Mouse (Mus musculus) MEL (cell line): ENCODE data around the gene Fam78b. TPM values are rescaled to one million over a fixed set of nuclear protein-coding genes. Genes with fewer than 3 reads are reported as not detected.
A peak's percentile ranks its signal among the peaks of the same experiment; 100 is the strongest.

Source experiments
- DNase-seq: peaks from one replicate; pipeline ENCODE4 v3.0.0; 2011; ENCODE audit warnings: low read depth, low spot score
- H3K27ac ChIP-seq: 2 replicates; pipeline ENCODE4 v1.5.1; 2012; ENCODE audit warnings: low read depth, mild to moderate bottlenecking, control low read depth, low read length, moderate library complexity; ENCODE audit not compliant: control insufficient read depth
- H3K27me3 ChIP-seq, 2 experiments: fragments of 150-350 bp in 1 of 2; sonication (generic) in 1 of 2; 2 replicates each; pipeline ENCODE4 v1.6.1; 2012; ENCODE audit warnings: low read length in 2 of 2, mild to moderate bottlenecking in 2 of 2, improper control_type of control experiment in 1 of 2, moderate library complexity in 1 of 2; ENCODE audit not compliant: insufficient read depth in 2 of 2, control insufficient read depth in 1 of 2
- H3K36me3 ChIP-seq, 2 experiments: 2 replicates each; pipeline ENCODE4 v1.6.1; 2012 to 2014; ENCODE audit warnings: low read length in 2 of 2, improper control_type of control experiment in 1 of 2, inconsistent platforms in 1 of 2, mild to moderate bottlenecking in 1 of 2; ENCODE audit not compliant: insufficient read depth in 2 of 2, control insufficient read depth in 1 of 2
- H3K4me1 ChIP-seq, 2 experiments: fragments of 150-350 bp in 1 of 2; sonication (generic) in 1 of 2; 2 replicates each; pipeline ENCODE4 v1.6.1; 2012; ENCODE audit warnings: low read length in 2 of 2, improper control_type of control experiment in 1 of 2, mild to moderate bottlenecking in 1 of 2; ENCODE audit not compliant: insufficient read depth in 2 of 2, control insufficient read depth in 1 of 2
- H3K4me3 ChIP-seq, 2 experiments: fragments of 150-350 bp in 1 of 2; sonication (generic) in 1 of 2; 2 replicates each; pipeline ENCODE4 v1.5.1; 2012; ENCODE audit warnings: low read depth in 2 of 2, low read length in 2 of 2, mild to moderate bottlenecking in 2 of 2, moderate library complexity in 2 of 2, control low read depth in 1 of 2, improper control_type of control experiment in 1 of 2; ENCODE audit not compliant: control insufficient read depth in 1 of 2, insufficient read depth in 1 of 2
- H3K79me2 ChIP-seq: 2 replicates; pipeline ENCODE4 v1.6.1; 2012; ENCODE audit warnings: mild to moderate bottlenecking, low read length, moderate library complexity; ENCODE audit not compliant: control insufficient read depth, poor library complexity, insufficient read depth
- H3K9ac ChIP-seq: 2 replicates; pipeline ENCODE4 v1.6.1; 2012; ENCODE audit warnings: low read depth, mild to moderate bottlenecking, control low read depth, low read length, moderate library complexity; ENCODE audit not compliant: control insufficient read depth, poor library complexity, severe bottlenecking
- H3K9me3 ChIP-seq: fragments of 150-350 bp; sonication (generic); replicated peaks from 2 replicates; pipeline ENCODE4 v1.6.1; 2012; ENCODE audit warnings: mild to moderate bottlenecking, low read length, improper control_type of control experiment, moderate library complexity; ENCODE audit not compliant: insufficient read depth
- BHLHE40 ChIP-seq: IDR thresholded peaks from 2 replicates; pipeline ENCODE4 v1.6.1; 2012; ENCODE audit warnings: low read depth, mild to moderate bottlenecking, inconsistent platforms, low read length, improper control_type of control experiment, borderline replicate concordance
- CHD1 ChIP-seq: IDR thresholded peaks from 2 replicates; pipeline ENCODE4 v1.6.1; 2012; ENCODE audit warnings: low read depth, mild to moderate bottlenecking, inconsistent platforms, low read length, improper control_type of control experiment
- CHD2 ChIP-seq: IDR thresholded peaks from 2 replicates; pipeline ENCODE4 v1.6.1; 2011; ENCODE audit warnings: low read length, improper control_type of control experiment
- CTCF ChIP-seq, 3 experiments: IDR thresholded peaks in 2 of 3; conservative IDR thresholded peaks in 1 of 3; 2 replicates each; pipeline ENCODE4 v1.5.1; 2011 to 2012; ENCODE audit warnings: low read length in 3 of 3, low read depth in 2 of 3, mild to moderate bottlenecking in 2 of 3, improper control_type of control experiment in 1 of 3, inconsistent platforms in 1 of 3, mixed read lengths in 1 of 3, moderate library complexity in 1 of 3; ENCODE audit not compliant: control insufficient read depth in 1 of 3, insufficient read depth in 1 of 3, poor library complexity in 1 of 3, severe bottlenecking in 1 of 3
- E2F4 ChIP-seq: IDR thresholded peaks from 2 replicates; pipeline ENCODE4 v1.6.1; 2011; ENCODE audit warnings: low read depth, low read length, improper control_type of control experiment, borderline replicate concordance
- GABPA ChIP-seq: IDR thresholded peaks from 2 replicates; pipeline ENCODE4 v1.6.1; 2012; ENCODE audit warnings: low read depth, mild to moderate bottlenecking, inconsistent platforms, low read length, improper control_type of control experiment, moderate library complexity
- GATA1 ChIP-seq: IDR thresholded peaks from 2 replicates; pipeline ENCODE4 v1.6.1; 2011; ENCODE audit warnings: low read depth, low read length, improper control_type of control experiment
- JUND ChIP-seq: IDR thresholded peaks from 2 replicates; pipeline ENCODE4 v1.6.1; 2011; ENCODE audit warnings: low read depth, mild to moderate bottlenecking, improper control_type of control experiment, low read length
- KAT2A ChIP-seq: conservative IDR thresholded peaks from 2 replicates; pipeline ENCODE4 v1.6.1; 2012; ENCODE audit warnings: low read depth, low read length, improper control_type of control experiment, inconsistent platforms
- MAZ ChIP-seq: IDR thresholded peaks from 2 replicates; pipeline ENCODE4 v1.6.1; 2012; ENCODE audit warnings: low read depth, mild to moderate bottlenecking, inconsistent platforms, low read length, improper control_type of control experiment
- MEF2A ChIP-seq: IDR thresholded peaks from 2 replicates; pipeline ENCODE4 v1.6.1; 2014; ENCODE audit warnings: low read depth, mild to moderate bottlenecking, inconsistent platforms, low read length, improper control_type of control experiment; ENCODE audit not compliant: poor library complexity, insufficient replicate concordance, severe bottlenecking; ENCODE audit errors: extremely low read depth
- MYB ChIP-seq: IDR thresholded peaks from 2 replicates; pipeline ENCODE4 v1.6.1; 2011; ENCODE audit warnings: mild to moderate bottlenecking, low read depth, low read length, improper control_type of control experiment
- NRF1 ChIP-seq: IDR thresholded peaks from 2 replicates; pipeline ENCODE4 v1.6.1; 2014; ENCODE audit warnings: low read depth, mild to moderate bottlenecking, inconsistent platforms, low read length, improper control_type of control experiment, moderate library complexity; ENCODE audit not compliant: poor library complexity, insufficient read depth, severe bottlenecking
- POLR2A ChIP-seq, 2 experiments: IDR thresholded peaks; 2 replicates each; pipeline ENCODE4 v1.6.1; 2011 to 2012; ENCODE audit warnings: low read length in 2 of 2, mild to moderate bottlenecking in 2 of 2, control low read depth in 1 of 2, improper control_type of control experiment in 1 of 2, low read depth in 1 of 2, moderate library complexity in 1 of 2; ENCODE audit not compliant: control insufficient read depth in 1 of 2, insufficient read depth in 1 of 2, poor library complexity in 1 of 2
- POLR2AphosphoS2 ChIP-seq: IDR thresholded peaks from 2 replicates; pipeline ENCODE4 v1.6.1; 2011; ENCODE audit warnings: low read length, improper control_type of control experiment
- RAD21 ChIP-seq: IDR thresholded peaks from 2 replicates; pipeline ENCODE4 v1.6.1; 2011; ENCODE audit warnings: mild to moderate bottlenecking, low read depth, low read length, improper control_type of control experiment
- RCOR1 ChIP-seq: IDR thresholded peaks from 2 replicates; pipeline ENCODE4 v1.6.1; 2012; ENCODE audit warnings: low read depth, mild to moderate bottlenecking, inconsistent platforms, low read length, improper control_type of control experiment
- SMC3 ChIP-seq: IDR thresholded peaks from 2 replicates; pipeline ENCODE4 v1.6.1; 2011; ENCODE audit warnings: low read depth, low read length, improper control_type of control experiment
- TAL1 ChIP-seq: IDR thresholded peaks from 2 replicates; pipeline ENCODE4 v1.6.1; 2012; ENCODE audit warnings: mild to moderate bottlenecking, inconsistent platforms, low read length, moderate library complexity, mixed read lengths
- USF1 ChIP-seq: IDR thresholded peaks from 2 replicates; pipeline ENCODE4 v1.6.1; 2014; ENCODE audit warnings: low read depth, mild to moderate bottlenecking, inconsistent platforms, low read length, improper control_type of control experiment, moderate library complexity
- USF2 ChIP-seq, 2 experiments: IDR thresholded peaks; 2 replicates each; pipeline ENCODE4 v1.6.1; 2011 to 2012; ENCODE audit warnings: improper control_type of control experiment in 2 of 2, low read length in 2 of 2, borderline replicate concordance in 1 of 2, inconsistent platforms in 1 of 2, low read depth in 1 of 2, mild to moderate bottlenecking in 1 of 2; ENCODE audit not compliant: insufficient read depth in 1 of 2
- ZC3H11A ChIP-seq: IDR thresholded peaks from 2 replicates; pipeline ENCODE4 v1.6.1; 2012; ENCODE audit warnings: low read depth, mild to moderate bottlenecking, inconsistent platforms, low read length, improper control_type of control experiment
- ZNF384 ChIP-seq: IDR thresholded peaks from 2 replicates; pipeline ENCODE4 v1.6.1; 2012; ENCODE audit warnings: low read depth, mild to moderate bottlenecking, inconsistent platforms, low read length, improper control_type of control experiment
- polyA plus RNA-seq, 2 experiments: library from polyadenylated mRNA; stranded (reverse) in 1 of 2; unstranded in 1 of 2; fragments of >175 nt in 1 of 2; fragments of >200 nt in 1 of 2; gene quantifications; 2 replicates each; pipeline versions ENCODE4 v1.2.1 to v1.2.4; 2012; ENCODE audit warnings: low replicate concordance in 2 of 2, low read depth in 1 of 2; ENCODE audit not compliant: insufficient read length in 2 of 2, insufficient read depth in 1 of 2, missing spikeins in 1 of 2
- total RNA-seq: library from RNA; depleted of rRNA; stranded (reverse); fragments of 300-350 nt; gene quantifications from 2 replicates; pipeline ENCODE4 v1.2.3, GENCODE M21; 2012

Gene Fam78b
- total and polyA plus RNA-seq, 3 experiments = not detected

GRCm38 (mm10) chr1:167032046-167032648 is 30.9 kb downstream of the Fam78b start:
- TF ChIP-seq NRF1 (no peak), MAZ (no peak), ZNF384 (no peak), BHLHE40 (no peak), KAT2A (no peak), USF2 (IDR thresholded peaks at IDR 0.05; ENCODE audit: borderline replicate concordance in 1 of 2, insufficient read depth in 1 of 2, low read depth in 1 of 2, low read length in 2 of 2) (no peak), CHD2 (no peak), POLR2A (IDR thresholded peaks at IDR 0.05; ENCODE audit: control insufficient read depth in 1 of 2, insufficient read depth in 1 of 2, low read depth in 1 of 2, low read length in 2 of 2, poor library complexity in 1 of 2) (no peak), E2F4 (no peak), USF1 (no peak), MEF2A (no peak), MYB (no peak), CHD1 (no peak), GABPA (no peak)
- TF ChIP-seq, all 39 proteins: peak for 0
- H3K79me2 ChIP-seq = no peaks in the 10 kb centered on the region
- H3K4me3 ChIP-seq = no peak overlapping the region
- H3K27me3 ChIP-seq = no peaks in the 10 kb centered on the region
- no peak overlapping the region for H3K9ac ChIP-seq
- no peaks in the 10 kb centered on the region for H3K4me1 ChIP-seq
- H3K36me3 ChIP-seq = no peaks in the 10 kb centered on the region
- no peak for DNase-seq
- no peak overlapping the region for H3K27ac ChIP-seq
- no peaks in the 10 kb centered on the region for H3K9me3 ChIP-seq

- no peak for TF ChIP-seq GATA1
- no peak for TF ChIP-seq JUND
- peak; percentile 78 for TF ChIP-seq SMC3
- peak; percentile 95 for TF ChIP-seq ZNF384
- TF ChIP-seq TAL1 = no peak
- TF ChIP-seq RCOR1 = no peak
- TF ChIP-seq ZC3H11A = peak; percentile 62
- TF ChIP-seq CTCF (IDR thresholded peaks at IDR 0.05 in 2 of 3, conservative IDR thresholded peaks at IDR 0.05 in 1 of 3; ENCODE audit: control insufficient read depth in 1 of 3, insufficient read depth in 1 of 3, low read depth in 2 of 3, low read length in 3 of 3, poor library complexity in 1 of 3, severe bottlenecking in 1 of 3) = peak in 2 of 3 experiments; percentile 16 to 61; a peak in 3 of 6 replicates
- TF ChIP-seq USF2 (IDR thresholded peaks at IDR 0.05; ENCODE audit: borderline replicate concordance in 1 of 2, insufficient read depth in 1 of 2, low read depth in 1 of 2, low read length in 2 of 2) = no peak
- no peak for TF ChIP-seq USF1
- TF ChIP-seq POLR2AphosphoS2 = no peak
- peak; percentile 59 for TF ChIP-seq RAD21
- no peak overlapping the region for H3K4me3 ChIP-seq
- no peaks in the 10 kb centered on the region for H3K79me2 ChIP-seq
- peak; percentile 29 for DNase-seq
- no peaks in the 10 kb centered on the region for H3K9me3 ChIP-seq
- H3K4me1 ChIP-seq = no peaks in the 10 kb centered on the region
- no peaks in the 10 kb centered on the region for H3K27me3 ChIP-seq
- no peak overlapping the region for H3K9ac ChIP-seq
- H3K36me3 ChIP-seq = no peaks in the 10 kb centered on the region
- H3K27ac ChIP-seq = no peak overlapping the region
Measured at GRCm38 (mm10) chr1:167034435-167034834, 33.2 kb downstream of the Fam78b start.
